Mouse (Mus musculus) monocyte, adult 2 months (primary cell): ENCODE data around the gene Tcf25.

Experiments used
- DNase-seq, 2 experiments: peaks; one replicate each; pipeline ENCODE4 v3.0.0; 2022; ENCODE audit warnings: low spot score in 2 of 2, low read depth in 1 of 2

The Tcf25 gene

GRCm38 (mm10) chr8:123349073-123349472, 24.5 kb upstream of the Tcf25 start:
- no peak for DNase-seq

GRCm38 (mm10) chr8:123352118-123352517, 21.4 kb upstream of the Tcf25 start:
- no peak for DNase-seq

- DNase-seq: no peak
These were observed 20.8 kb upstream of the Tcf25 start for GRCm38 (mm10) chr8:123352786-123353185.

GRCm38 (mm10) chr8:123353216-123353615, 20.3 kb upstream of the Tcf25 start:
- DNase-seq: no peak

- peak in 1 of 2 experiments; percentile 62 for DNase-seq
These were observed 12.3 kb upstream of the Tcf25 start for GRCm38 (mm10) chr8:123361082-123361739.

GRCm38 (mm10) chr8:123374239-123374578, 656 bp downstream of the Tcf25 start:
- peak; percentile 80 to 92 for DNase-seq

- DNase-seq: no peak
These were observed 2.1 kb downstream of the Tcf25 start for GRCm38 (mm10) chr8:123375701-123376100.

- DNase-seq: no peak
These were observed 2.6 kb downstream of the Tcf25 start for GRCm38 (mm10) chr8:123376106-123376505.

GRCm38 (mm10) chr8:123381711-123382110, 8.2 kb downstream of the Tcf25 start:
- DNase-seq: no peak

- DNase-seq: no peak
These were observed 9.0 kb downstream of the Tcf25 start for GRCm38 (mm10) chr8:123382516-123382915.

- no peak for DNase-seq
These were observed 11.5 kb downstream of the Tcf25 start for GRCm38 (mm10) chr8:123384883-123385540.

GRCm38 (mm10) chr8:123387041-123387440, 13.5 kb downstream of the Tcf25 start:
- DNase-seq: no peak

GRCm38 (mm10) chr8:123387801-123388200, 14.2 kb downstream of the Tcf25 start:
- DNase-seq: no peak

- DNase-seq: no peak
These were observed 15.5 kb downstream of the Tcf25 start for GRCm38 (mm10) chr8:123389026-123389425.

GRCm38 (mm10) chr8:123398308-123398707, 24.8 kb downstream of the Tcf25 start:
- DNase-seq: no peak

GRCm38 (mm10) chr8:123401936-123402335, 28.4 kb downstream of the Tcf25 start:
- DNase-seq: no peak

GRCm38 (mm10) chr8:123402730-123403326, 29.3 kb downstream of the Tcf25 start:
- no peak for DNase-seq

GRCm38 (mm10) chr8:123404521-123404920, 31.0 kb downstream of the Tcf25 start:
- DNase-seq: no peak

GRCm38 (mm10) chr8:123406786-123407185, 33.2 kb downstream of the Tcf25 start, which contains the start of gene Mc1r:
TSS of gene Mc1r (plus strand) at chr8:123407107.
- DNase-seq: peak in 1 of 2 experiments; percentile 34

GRCm38 (mm10) chr8:123407612-123408011, 34.1 kb downstream of the Tcf25 start:
- DNase-seq: no peak

- no peak for DNase-seq
These were observed 35.3 kb downstream of the Tcf25 start for GRCm38 (mm10) chr8:123408586-123409544.
